Mouse (Mus musculus) neural tube, embryonic 15.5 days (tissue): ENCODE measurements at regions not wholly inside any gene's neighbourhood (a gene's known extent, or its start where the extent isn't known, plus 50 kb on each side); places are given as distances from the start of the nearest gene placed in this dataset.

ENCODE experiments used
- ATAC-seq: fragments of 200-750 bp; cut with Nextera tagmentation; 2 replicates; pipeline ENCODE4 v1.8.0; 2017; ENCODE audit warnings: mild to moderate bottlenecking, moderate TSS enrichment, moderate library complexity; ENCODE audit not compliant: low FRiP score
- H3K27ac ChIP-seq: fragments of 300-500 bp; sonication (generic); replicated peaks from 2 replicates; pipeline ENCODE4 v1.5.1; 2015; ENCODE audit warnings: mild to moderate bottlenecking, inconsistent platforms
- H3K27me3 ChIP-seq: fragments of 300-500 bp; sonication (generic); replicated peaks from 2 replicates; pipeline ENCODE4 v1.6.1; 2015; ENCODE audit warnings: inconsistent platforms
- H3K36me3 ChIP-seq: fragments of 300-500 bp; sonication (generic); 2 replicates; pipeline ENCODE4 v1.6.1; 2015; ENCODE audit warnings: inconsistent platforms
- H3K4me1 ChIP-seq: fragments of 300-500 bp; sonication (generic); 2 replicates; pipeline ENCODE4 v1.6.1; 2015; ENCODE audit warnings: inconsistent platforms
- H3K4me2 ChIP-seq: fragments of 300-500 bp; sonication (generic); 2 replicates; pipeline ENCODE4 v1.6.1; 2015; ENCODE audit warnings: inconsistent platforms, mild to moderate bottlenecking, moderate library complexity
- H3K4me3 ChIP-seq: fragments of 300-500 bp; sonication (generic); replicated peaks from 2 replicates; pipeline ENCODE4 v1.5.1; 2015; ENCODE audit warnings: mild to moderate bottlenecking, inconsistent platforms
- H3K9ac ChIP-seq: fragments of 300-500 bp; sonication (generic); replicated peaks from 2 replicates; pipeline ENCODE4 v1.6.1; 2015; ENCODE audit warnings: mild to moderate bottlenecking, inconsistent platforms
- H3K9me3 ChIP-seq: fragments of 300-500 bp; sonication (generic); replicated peaks from 2 replicates; pipeline ENCODE4 v1.6.1; 2016; ENCODE audit warnings: inconsistent platforms
- WGBS: fragments of 180-500 bp; shearing (Covaris S2); methylation state at CpG from one replicate; pipeline ENCODE4 v1.1.7; 2015; ENCODE audit warnings: mixed read lengths; 5-methylcytosine and 5-hydroxymethylcytosine counted together

DNA sequence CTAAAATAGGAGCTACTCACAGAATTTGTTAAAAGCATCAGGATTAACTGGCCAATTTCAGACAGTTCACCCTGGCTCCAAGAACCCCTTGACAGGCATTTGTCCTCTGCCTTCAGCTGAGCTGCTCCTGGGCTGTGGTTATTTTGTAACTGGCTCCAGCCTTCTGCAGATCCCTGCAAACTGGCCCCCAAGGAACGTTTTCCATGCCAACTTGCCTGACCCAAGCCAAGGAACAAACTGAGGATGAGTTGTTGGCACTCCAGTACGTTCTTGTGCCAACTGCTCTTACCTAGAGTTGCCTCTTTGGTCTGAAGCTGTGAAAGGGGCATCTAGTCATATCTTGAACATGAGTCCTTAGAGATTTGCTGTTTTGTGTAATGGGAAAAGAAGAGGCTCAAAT is 74.2 kb upstream of the B3gat1 start:
- 72% methylated on average over 2 of the region's 2 CpGs for WGBS
- no peaks in the 10 kb centered on the region for H3K36me3 ChIP-seq
- no peak overlapping the region for H3K9ac ChIP-seq
- no peak overlapping the region for H3K4me3 ChIP-seq
- no peak overlapping the region for H3K27ac ChIP-seq
- no peak for ATAC-seq
- H3K4me2 ChIP-seq: no peak overlapping the region
- H3K9me3 ChIP-seq: no peaks in the 10 kb centered on the region
- no peaks in the 10 kb centered on the region for H3K4me1 ChIP-seq
- H3K27me3 ChIP-seq: no peaks in the 10 kb centered on the region

DNA sequence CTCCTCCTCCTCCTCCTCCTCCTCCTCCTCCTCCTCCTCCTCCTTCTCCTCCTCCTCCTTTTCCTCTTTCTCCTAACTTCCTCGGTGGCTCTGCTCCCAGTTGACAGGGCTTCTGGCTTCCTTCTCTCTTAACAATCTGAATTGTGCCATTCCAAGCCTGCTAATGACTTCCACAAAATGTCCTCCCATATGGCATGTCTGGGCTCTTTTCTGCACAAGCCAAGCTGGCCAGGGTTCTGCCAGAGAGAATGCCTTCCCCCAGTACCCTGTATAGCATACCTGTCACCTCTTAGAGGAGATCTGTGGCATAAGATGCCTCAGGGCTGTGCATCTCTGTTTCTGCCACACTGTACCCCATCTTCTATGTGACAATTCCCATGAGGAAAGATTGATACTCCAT is 70.0 kb upstream of the B3gat1 start:
- no peak for ATAC-seq
- Histone ChIP-seq H3K4me3 (no peak overlapping the region), H3K4me1 (no peaks in the 10 kb centered on the region), H3K36me3 (no peaks in the 10 kb centered on the region), H3K27ac (no peak overlapping the region), H3K27me3 (no peaks in the 10 kb centered on the region), H3K4me2 (no peak overlapping the region), H3K9me3 (no peaks in the 10 kb centered on the region), H3K9ac (no peak overlapping the region)
- WGBS: no CpG with 5 or more reads among the region's 1 CpGs

DNA sequence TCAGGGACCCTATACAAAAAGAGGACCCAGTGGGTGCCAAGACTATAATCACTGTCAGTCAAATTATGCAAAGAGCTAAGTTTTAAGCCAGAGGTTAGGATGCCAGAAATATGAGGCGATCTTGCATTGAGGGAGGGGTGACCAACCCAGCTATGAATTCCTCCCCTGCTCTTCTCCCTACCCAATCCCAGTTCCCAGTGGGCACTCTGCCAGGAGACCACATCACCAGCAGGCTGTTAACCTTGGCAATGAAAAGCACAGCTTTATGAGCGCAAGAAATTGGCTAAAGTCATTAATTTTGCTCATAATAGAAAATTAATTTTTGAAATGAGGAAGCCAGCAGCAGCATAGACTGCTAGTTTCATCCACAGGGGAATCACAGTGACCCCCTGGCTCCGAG is 65.7 kb upstream of the B3gat1 start:
- H3K9me3 ChIP-seq: no peaks in the 10 kb centered on the region
- WGBS: 71% methylated on average over 3 of the region's 3 CpGs
- H3K27ac ChIP-seq: no peak overlapping the region
- H3K27me3 ChIP-seq: no peaks in the 10 kb centered on the region
- H3K4me1 ChIP-seq: no peaks in the 10 kb centered on the region
- no peak overlapping the region for H3K9ac ChIP-seq
- H3K36me3 ChIP-seq: no peaks in the 10 kb centered on the region
- H3K4me3 ChIP-seq: no peak overlapping the region
- ATAC-seq: no peak
- no peak overlapping the region for H3K4me2 ChIP-seq

DNA sequence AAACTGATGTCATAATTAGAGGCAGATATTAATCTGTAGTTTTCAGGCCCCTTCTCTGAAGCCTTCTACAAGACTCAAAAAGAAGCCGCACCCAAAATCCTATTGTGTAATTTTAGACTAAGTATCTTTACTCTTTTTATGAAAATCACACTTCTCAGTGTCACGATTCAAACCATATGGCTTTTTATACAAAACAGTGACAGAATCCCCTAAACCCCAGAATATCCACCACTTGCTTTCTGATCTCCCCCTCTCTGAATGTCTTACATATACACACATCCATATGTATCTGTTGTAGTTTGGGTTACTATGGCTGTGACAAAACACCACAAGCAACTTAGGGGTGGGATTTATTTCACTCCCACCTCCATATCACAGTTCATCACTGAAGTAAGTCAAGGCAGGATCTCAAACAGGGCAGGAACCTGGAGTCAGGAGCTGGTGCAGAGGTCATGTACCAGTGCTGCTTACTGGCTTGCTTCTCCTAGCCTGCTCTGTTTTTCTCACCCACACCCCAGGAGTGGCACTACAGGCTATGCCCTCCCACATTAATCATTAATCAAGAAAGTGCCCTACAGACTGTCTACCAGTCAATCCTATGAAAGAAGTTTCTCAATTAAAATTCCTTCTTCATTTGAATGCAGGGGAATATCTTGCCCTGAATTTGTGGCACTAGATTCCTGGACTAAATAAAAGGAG is 59.3 kb upstream of the B3gat1 start:
- ATAC-seq: no peak
- 97% methylated on average over 2 of the region's 2 CpGs for WGBS
- H3K9me3 ChIP-seq: no peaks in the 10 kb centered on the region
- H3K9ac ChIP-seq: no peak overlapping the region
- H3K4me2 ChIP-seq: no peak overlapping the region
- H3K4me3 ChIP-seq: no peak overlapping the region
- H3K4me1 ChIP-seq: no peaks in the 10 kb centered on the region
- H3K27ac ChIP-seq: no peak overlapping the region
- no peaks in the 10 kb centered on the region for H3K27me3 ChIP-seq
- no peaks in the 10 kb centered on the region for H3K36me3 ChIP-seq

DNA sequence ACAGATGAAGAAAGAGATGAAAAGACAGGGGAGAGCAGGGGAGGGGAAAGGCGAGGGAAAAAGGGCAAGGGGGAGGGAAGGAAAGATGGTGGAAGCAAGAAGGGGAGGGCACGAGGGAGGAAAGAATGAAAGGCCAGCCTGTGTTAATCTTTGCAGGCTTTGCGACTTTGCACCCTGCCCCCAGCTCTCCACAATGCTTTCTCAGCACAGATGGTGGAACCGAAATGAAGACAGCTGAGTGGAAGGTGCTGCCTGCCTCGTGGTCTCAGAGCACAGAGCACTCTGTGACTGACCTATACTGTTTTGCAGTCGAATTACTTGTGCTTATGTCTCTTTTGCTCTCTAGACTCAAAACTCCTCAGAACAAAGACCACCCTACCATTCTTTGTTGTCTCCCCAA is 55.2 kb upstream of the B3gat1 start:
- WGBS: 24% methylated on average over 6 of the region's 6 CpGs
- H3K27me3 ChIP-seq: no peaks in the 10 kb centered on the region
- H3K9ac ChIP-seq: no peak overlapping the region
- H3K9me3 ChIP-seq: 0 out of 2 replicates have a peak, but pooled peaks cover 3% of the 10 kb centered on the region
- no peak overlapping the region for H3K4me2 ChIP-seq
- H3K4me1 ChIP-seq: no peaks in the 10 kb centered on the region
- H3K4me3 ChIP-seq: no peak overlapping the region
- no peaks in the 10 kb centered on the region for H3K36me3 ChIP-seq
- no peak for ATAC-seq
- H3K27ac ChIP-seq: no peak overlapping the region

DNA sequence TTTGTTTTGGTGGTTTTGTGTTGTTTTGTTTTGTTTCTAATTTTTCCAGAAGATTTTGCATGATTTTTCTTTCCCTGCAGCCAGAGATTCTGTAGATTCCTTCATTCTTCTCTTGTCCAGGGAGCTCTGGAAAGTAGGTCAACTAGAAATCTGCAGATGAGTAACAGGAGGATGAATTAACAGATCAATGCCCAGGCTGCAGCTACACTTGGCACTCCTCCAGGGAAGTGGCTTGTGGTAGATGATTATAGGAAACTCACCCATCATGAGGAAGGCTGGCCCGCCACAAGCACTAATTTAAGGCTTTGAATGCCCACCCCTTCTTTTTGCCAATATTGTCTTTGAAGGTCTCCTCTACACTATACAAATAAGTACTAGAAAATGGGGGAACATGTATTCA is 52.0 kb upstream of the B3gat1 start:
- no peak overlapping the region for H3K27ac ChIP-seq
- no peak overlapping the region for H3K9ac ChIP-seq
- H3K27me3 ChIP-seq: no peaks in the 10 kb centered on the region
- H3K9me3 ChIP-seq: 0 out of 2 replicates have a peak, but pooled peaks cover 3% of the 10 kb centered on the region
- no peak for ATAC-seq
- no peak overlapping the region for H3K4me2 ChIP-seq
- H3K4me1 ChIP-seq: no peaks in the 10 kb centered on the region
- H3K4me3 ChIP-seq: no peak overlapping the region
- WGBS: 58% methylated on average over 1 of the region's 1 CpGs
- H3K36me3 ChIP-seq: no peaks in the 10 kb centered on the region
